Mouse (Mus musculus) left cerebral cortex, postnatal 4 days (tissue): Measurements from ENCODE around the gene Zfp324. TPM values are rescaled to one million over a fixed set of nuclear protein-coding genes. Genes with fewer than 3 reads are reported as not detected.

Experiments
- DNase-seq: peaks from one replicate; pipeline ENCODE4 v3.0.0-alpha.2; 2022
- intact Hi-C: fragments of 180-260 bp; cut with DNase I; formaldehyde crosslinking; loops from one replicate; pipeline ENCODE4 v1.15.1; 2025
- total RNA-seq, 2 experiments: library from RNA; stranded (reverse); gene quantifications; 2 replicates each; pipeline ENCODE4 v1.2.3; 2021

Gene Zfp324
- total RNA-seq, 2 experiments from 2014 or later, result 17.5 to 17.8 TPM

- intact Hi-C loops, result no loop called here
- peak; percentile 95 for DNase-seq
Observed at GRCm38 (mm10) chr7:13009143-13010004, 43.7 kb downstream of the Zfp324 start.

GRCm38 (mm10) chr7:13010005-13010908 is 44.6 kb downstream of the Zfp324 start, which contains the start of gene Zbtb45:
Zbtb45 (minus strand) TSS chr7:13010034.
- DNase-seq, result no peak
- intact Hi-C loops, result no loop called here

GRCm38 (mm10) chr7:13013671-13014070 is 48.0 kb downstream of the Zfp324 start:
- DNase-seq, result no peak
- intact Hi-C loops, result no loop called here

GRCm38 (mm10) chr7:13014275-13014839 is 48.7 kb downstream of the Zfp324 start:
- DNase-seq, result no peak
- intact Hi-C loops, result no loop called here

GRCm38 (mm10) chr7:13015217-13015616 is 49.6 kb downstream of the Zfp324 start:
- no peak for DNase-seq
- intact Hi-C loops, result no loop called here

GRCm38 (mm10) chr7:13022773-13023535 is 57.3 kb downstream of the Zfp324 start:
- intact Hi-C loops, result no loop called here
- peak; percentile 76 for DNase-seq

Other genes with a start within 250 kb of the Zfp324 start
- gene Vmn2r56, start 230.8 kb upstream of the Zfp324 start, total RNA-seq, result under 1 TPM in 1 of 2 experiments, not detected in 1; 0.06 TPM
- 10 to 100 TPM; 28.0 to 32.9 TPM for gene Zscan18, start 162.2 kb upstream of the Zfp324 start, total RNA-seq
- gene Zfp329, start 147.0 kb upstream of the Zfp324 start, total RNA-seq, result 10 to 100 TPM; 25.9 to 26.3 TPM
- gene Zfp110, start 131.1 kb upstream of the Zfp324 start, total RNA-seq, result 10 to 100 TPM; 20.7 to 22.7 TPM
- gene Zfp128, start 84.7 kb upstream of the Zfp324 start, total RNA-seq, result 10 to 100 TPM in 1 of 2 experiments, 1 to 10 TPM in 1; 9.9 to 10.2 TPM
- 10 to 100 TPM; 13.1 to 13.7 TPM for gene Zscan22, start 68.0 kb upstream of the Zfp324 start, total RNA-seq
- gene Rps5, start 43.5 kb upstream of the Zfp324 start, total RNA-seq, result 100 to 1,000 TPM; 784 to 787 TPM
- 1 to 10 TPM; 1.2 to 1.6 TPM for gene Rnf225, start 38.4 kb upstream of the Zfp324 start, total RNA-seq
- 1 to 10 TPM; 8.6 to 9.0 TPM for gene Zfp446, start 12.0 kb downstream of the Zfp324 start, total RNA-seq
- gene Slc27a5, start 32.4 kb downstream of the Zfp324 start, total RNA-seq, result under 1 TPM; 0.32 to 0.36 TPM
- 100 to 1,000 TPM; 412 to 415 TPM for gene Trim28, start 33.3 kb downstream of the Zfp324 start, total RNA-seq
- gene Zbtb45, start 44.2 kb downstream of the Zfp324 start, total RNA-seq, result 10 to 100 TPM; 35.1 to 36.6 TPM
- 100 to 1,000 TPM; 120 to 122 TPM for gene Chmp2a, start 69.0 kb downstream of the Zfp324 start, total RNA-seq
- 100 to 1,000 TPM; 198 to 213 TPM for gene Ube2m, start 72.4 kb downstream of the Zfp324 start, total RNA-seq
- 10 to 100 TPM; 13.7 to 17.3 TPM for gene Mzf1, start 88.9 kb downstream of the Zfp324 start, total RNA-seq
- gene Vmn1r85, start 129.3 kb downstream of the Zfp324 start, total RNA-seq, result under 1 TPM; 0.06 to 0.08 TPM
- not detected for gene Vmn1r86, start 154.1 kb downstream of the Zfp324 start, total RNA-seq
- not detected for gene Vmn1r87, start 174.3 kb downstream of the Zfp324 start, total RNA-seq
- gene Vmn1r88, start 193.7 kb downstream of the Zfp324 start, total RNA-seq, result under 1 TPM; 0.16 to 0.22 TPM
- not detected for gene Vmn1r89, start 247.2 kb downstream of the Zfp324 start, total RNA-seq